In genomic region chr7:93095511-93095910, GRCm38 (mm10) we compare ENCODE assay signal across 9 mouse cellular contexts. TPM values are rescaled to one million over a fixed set of nuclear protein-coding genes. Genes with fewer than 3 reads are reported as not detected.
DNase-seq lines count a peak whose midpoint lies in the region; ATAC-seq and TF ChIP-seq lines count a peak whose summit lies in the region.
"Had no signal": no experiment of that assay in that cellular context is flagged by ENCODE, and none has a peak within 500 bp of the region (broad histone marks: within the 10 kb centered on the region; RNA-seq: fewer than 3 reads in every experiment).

No protein-coding gene starts in this region.

- no peaks in the 10 kb centered on the region for H3K9me3 ChIP-seq in CH12.LX (replicated peaks; ENCODE audit: low read length)
- no peaks in the 10 kb centered on the region for H3K9me3 ChIP-seq in embryonic facial prominence, embryonic 12.5 days

- H3K27me3 ChIP-seq in CH12.LX (replicated peaks): peaks cover 9% of the 10 kb centered on the region
- no peaks in the 10 kb centered on the region for H3K27me3 ChIP-seq in embryonic facial prominence, embryonic 12.5 days

- no peak overlapping the region for H3K4me3 ChIP-seq in CH12.LX (replicated peaks in 1 of 3; ENCODE audit: low read depth in 2 of 3, low read length in 2 of 3, poor library complexity in 1 of 3)
- no peak overlapping the region for H3K4me3 ChIP-seq in embryonic facial prominence, embryonic 12.5 days

- no peak for TF ChIP-seq POLR2A in CH12.LX (IDR thresholded peaks at IDR 0.05; ENCODE audit: low read depth, low read length)

- intact Hi-C loops in heart, postnatal 36 days (cut with DNase I): loop anchor here (5.0 to 10.0 kb wide), 3 partner anchors 128 to 471 kb away; partner anchors contain the start of genes Ddias and Prcp

- TF ChIP-seq CTCF in CH12.LX (conservative IDR thresholded peaks at IDR 0.05 in 1 of 2, IDR thresholded peaks at IDR 0.05 in 1 of 2; ENCODE audit: low read depth in 2 of 2, low read length in 2 of 2): peak in 1 of 2 experiments; percentile 81; a peak in 3 of 4 replicates

- peak overlapping the region; percentile 82 for H3K4me2 ChIP-seq in CH12.LX (ENCODE audit: insufficient read depth, low read depth, poor library complexity, severe bottlenecking)
- H3K4me2 ChIP-seq in embryonic facial prominence, embryonic 12.5 days (replicated peaks): peak overlapping the region; percentile 36

- 4% methylated on average over 8 of the region's 8 CpGs for WGBS in embryonic facial prominence, embryonic 12.5 days

- peak overlapping the region; percentile 47 for H3K9ac ChIP-seq in CH12.LX (ENCODE audit: insufficient read depth, low read depth)
- H3K9ac ChIP-seq in embryonic facial prominence, embryonic 12.5 days: no peak overlapping the region

- TF ChIP-seq RAD21 in CH12.LX (IDR thresholded peaks at IDR 0.05; ENCODE audit: low read depth, low read length): peak; percentile 77

- H3K4me1 ChIP-seq in CH12.LX (ENCODE audit: control insufficient read depth in 1 of 2, insufficient read depth in 2 of 2): peaks cover 0 to 6% of the 10 kb centered on the region in 2 experiments; a peak in 2 of 4 replicates
- H3K4me1 ChIP-seq in embryonic facial prominence, embryonic 12.5 days: peaks cover 12% of the 10 kb centered on the region

- H3K27ac ChIP-seq in CH12.LX (ENCODE audit: insufficient read depth, low read depth): no peak overlapping the region
- no peak overlapping the region for H3K27ac ChIP-seq in embryonic facial prominence, embryonic 12.5 days

- no peak for TF ChIP-seq EP300 in CH12.LX (IDR thresholded peaks at IDR 0.05; ENCODE audit: low read length)

- peak; percentile 54 for DNase-seq in CH12.LX (ENCODE audit: extremely low read depth)
- DNase-seq in adrenal gland, adult 8-10 months: peak; percentile 12
- DNase-seq in heart, postnatal 36 days: peak; percentile 35 to 46
- DNase-seq in layer of hippocampus, postnatal 10 days (ENCODE audit: low spot score in 2 of 2): peak; percentile 54 to 77
- DNase-seq in lung, postnatal 36 days: peak; percentile 37
- DNase-seq in right cerebral cortex, postnatal 14 days: peak; percentile 36
- DNase-seq in spleen, postnatal 36 days (ENCODE audit: low spot score in 2 of 2): no peak

- H3K79me2 ChIP-seq in CH12.LX (replicated peaks; ENCODE audit: control insufficient read depth, extremely low read depth, insufficient read depth, poor library complexity, severe bottlenecking): no peaks in the 10 kb centered on the region

- no peaks in the 10 kb centered on the region for H3K36me3 ChIP-seq in CH12.LX (replicated peaks in 1 of 2; ENCODE audit: control insufficient read depth in 1 of 2, insufficient read depth in 1 of 2, low read length in 1 of 2)
- H3K36me3 ChIP-seq in embryonic facial prominence, embryonic 12.5 days: no peaks in the 10 kb centered on the region

- in situ Hi-C loops in CH12.LX (cut with MboI; ENCODE audit: low pct_ligation_motif_present, low pct_unique_long_range_greater_than_20kb, low sequenced_read_pairs): loop anchor here (10.0 kb wide), 1 partner anchor 221 kb away; the partner anchor contains the start of genes Ddias and Prcp

- dilution Hi-C loops in CH12.LX (cut with MboI; ENCODE audit: extremely low pct_ligation_motif_present, extremely low pct_unique_long_range_greater_than_20kb, low sequenced_read_pairs): no loop called here

- peak; percentile 70 for ATAC-seq in embryonic facial prominence, embryonic 12.5 days (ENCODE audit: insufficient number of reproducible peaks, insufficient read depth, low FRiP score, low TSS enrichment)

TF ChIP-seq in CH12.LX, 34 proteins besides CTCF, POLR2A, EP300 and RAD21:
- TF ChIP-seq MYC (IDR thresholded peaks at IDR 0.05; ENCODE audit: low read depth, low read length) (0 out of 2 replicates have a peak, but pooled peaks have one; percentile 26), SMC3 (IDR thresholded peaks at IDR 0.05; ENCODE audit: low read depth, low read length) (peak; percentile 59), PAX5 (IDR thresholded peaks at IDR 0.05; ENCODE audit: low read length) (no peak), BHLHE40 (IDR thresholded peaks at IDR 0.05; ENCODE audit: low read depth, low read length) (no peak)

RNA-seq across cellular contexts. Expression of gene Fam181b, which starts 15.8 kb away (rescaled TPM):
- not detected in 2 replicates for total RNA-seq in CH12.LX (2012; rRNA removed)
- total RNA-seq in CH12.LX (2014; rRNA removed): not detected in 2 replicates
- polyA plus RNA-seq in CH12.LX (2012; ENCODE audit: insufficient read length, low read depth): not detected in 2 replicates
- 1 to 10 TPM; 2.6 to 9.5 (median 6.3) TPM for total RNA-seq in adrenal gland, adult 8-10 months (2022)
- 11.6 and 12.5 TPM in 2 replicates for polyA plus RNA-seq in embryonic facial prominence, embryonic 12.5 days (2016; fragmentation: Nextera tagmentation; extraction: Ambion mirVana)
- total RNA-seq in heart, postnatal 36 days (2021): 1 to 10 TPM; 4.9 to 6.8 TPM
- total RNA-seq in layer of hippocampus, postnatal 10 days (2021): 10 to 100 TPM; 21.5 to 24.6 TPM
- total RNA-seq: neutrophil, adult 5-6 weeks had no signal

Comparison
In these comparisons a context has a peak if more than half of its experiments do, and no peak if none do; other contexts are left out.
1. DNase-seq: peak in CH12.LX (single experiment), adrenal gland, adult 8-10 months (single experiment), heart, postnatal 36 days (2 of 2), layer of hippocampus, postnatal 10 days (2 of 2), lung, postnatal 36 days (single experiment) and right cerebral cortex, postnatal 14 days (single experiment); none in spleen, postnatal 36 days (0 of 2).